Mouse (Mus musculus) intestine, embryonic 15.5 days (tissue): Measurements from ENCODE around the gene Gm3486. TPM values are rescaled to one million over a fixed set of nuclear protein-coding genes. Genes with fewer than 3 reads are reported as not detected.
"Not testable (repeated sequence)": the region's sequence is repeated elsewhere in the genome, so short reads cannot be mapped to it uniquely, and the experiment has no call there.

Source experiments
- ATAC-seq: fragments of 200-750 bp; cut with Nextera tagmentation; 2 replicates; pipeline ENCODE4 v1.8.0; 2017; ENCODE audit warnings: moderate TSS enrichment, moderate library complexity
- H3K27ac ChIP-seq: fragments of 300-500 bp; sonication (generic); 2 replicates; pipeline ENCODE4 v1.5.1; 2015; ENCODE audit warnings: mild to moderate bottlenecking, inconsistent platforms
- H3K27me3 ChIP-seq: fragments of 300-500 bp; sonication (generic); replicated peaks from 2 replicates; pipeline ENCODE4 v1.6.1; 2015; ENCODE audit warnings: inconsistent platforms
- H3K36me3 ChIP-seq: fragments of 300-500 bp; sonication (generic); 2 replicates; pipeline ENCODE4 v1.6.1; 2015; ENCODE audit warnings: inconsistent platforms
- H3K4me1 ChIP-seq: fragments of 300-500 bp; sonication (generic); replicated peaks from 2 replicates; pipeline ENCODE4 v1.6.1; 2015; ENCODE audit warnings: inconsistent platforms
- H3K4me2 ChIP-seq: fragments of 300-500 bp; sonication (generic); replicated peaks from 2 replicates; pipeline ENCODE4 v1.6.1; 2015; ENCODE audit warnings: mild to moderate bottlenecking, inconsistent platforms
- H3K4me3 ChIP-seq: fragments of 300-500 bp; sonication (generic); replicated peaks from 2 replicates; pipeline ENCODE4 v1.5.1; 2015; ENCODE audit warnings: inconsistent platforms
- H3K9ac ChIP-seq: fragments of 300-500 bp; sonication (generic); 2 replicates; pipeline ENCODE4 v1.6.1; 2015; ENCODE audit warnings: inconsistent platforms
- H3K9me3 ChIP-seq: fragments of 300-500 bp; sonication (generic); 2 replicates; pipeline ENCODE4 v1.6.1; 2016; ENCODE audit warnings: inconsistent platforms
- WGBS: fragments of 180-500 bp; shearing (Covaris S2); methylation state at CpG from one replicate; pipeline ENCODE4 v1.1.7; 2015; 5-methylcytosine and 5-hydroxymethylcytosine counted together
- polyA plus RNA-seq: library from polyadenylated mRNA; unstranded; fragments of >200 nt; fragmentation: Nextera tagmentation; extraction: Ambion mirVana; gene quantifications from 2 replicates; pipeline ENCODE4 v1.2.1, GENCODE M21; 2015

Gm3486 gene
- polyA plus RNA-seq: not detected in 2 replicates

- not testable (repeated sequence) for H3K4me1 ChIP-seq, H3K27me3 ChIP-seq, ATAC-seq, H3K4me3 ChIP-seq, H3K36me3 ChIP-seq, H3K4me2 ChIP-seq, H3K27ac ChIP-seq, H3K9ac ChIP-seq, H3K9me3 ChIP-seq
Measured at GRCm38 (mm10) chr14:41489385-41489784, at the start of gene Gm3486. Gm3486 (minus strand) TSS chr14:41489485.

- not testable (repeated sequence) for H3K27ac ChIP-seq, H3K4me1 ChIP-seq, H3K27me3 ChIP-seq, H3K9me3 ChIP-seq, ATAC-seq, H3K9ac ChIP-seq, H3K4me3 ChIP-seq, H3K36me3 ChIP-seq, H3K4me2 ChIP-seq
- 88% methylated on average over 1 of the region's 1 CpGs for WGBS
Measured at GRCm38 (mm10) chr14:41524695-41525094, 35.4 kb upstream of the Gm3486 start.

GRCm38 (mm10) chr14:41520683-41521082 is 31.4 kb upstream of the Gm3486 start:
- not testable (repeated sequence) for H3K27me3 ChIP-seq, H3K36me3 ChIP-seq, H3K4me1 ChIP-seq, ATAC-seq, H3K4me3 ChIP-seq, H3K27ac ChIP-seq, H3K9me3 ChIP-seq, H3K4me2 ChIP-seq, H3K9ac ChIP-seq
- WGBS: 74% methylated on average over 5 of the region's 5 CpGs

GRCm38 (mm10) chr14:41453418-41453817 is 35.9 kb downstream of the Gm3486 start, which contains the start of gene Gm7954:
Gm7954 (minus strand) TSS chr14:41453518.
- H3K36me3 ChIP-seq, H3K4me2 ChIP-seq, H3K4me1 ChIP-seq, H3K27ac ChIP-seq, H3K9ac ChIP-seq, H3K4me3 ChIP-seq, ATAC-seq, H3K9me3 ChIP-seq, H3K27me3 ChIP-seq: not testable (repeated sequence)
- WGBS: 80% methylated on average over 2 of the region's 2 CpGs

Other genes starting within 250 kb of the Gm3486 start
- 0.08 TPM in 1 of 2 replicates, not detected in the other for gene Gm2832, start 210.7 kb downstream of the Gm3486 start, polyA plus RNA-seq
- not detected in 2 replicates for gene Gm5798, start 140.9 kb downstream of the Gm3486 start, polyA plus RNA-seq
- not detected in 2 replicates for gene Gm7945, start 103.1 kb downstream of the Gm3486 start, polyA plus RNA-seq
- gene Gm6482, start 81.2 kb downstream of the Gm3486 start, polyA plus RNA-seq: not detected in 2 replicates
- not detected in 2 replicates for gene Gm7954, start 36.0 kb downstream of the Gm3486 start, polyA plus RNA-seq
- not detected in 2 replicates for gene Gm7970, start 66.1 kb upstream of the Gm3486 start, polyA plus RNA-seq
- not detected in 2 replicates for gene 1700049E17Rik2, start 83.7 kb upstream of the Gm3486 start, polyA plus RNA-seq
- not detected in 2 replicates for gene Gm3072, start 135.1 kb upstream of the Gm3486 start, polyA plus RNA-seq
- gene Gm3676, start 157.0 kb upstream of the Gm3486 start, polyA plus RNA-seq: not detected in 2 replicates
- gene Gm8068, start 212.4 kb upstream of the Gm3486 start, polyA plus RNA-seq: not detected in 2 replicates